Mouse (Mus musculus) intestine, embryonic 15.5 days (tissue): ENCODE data around the gene Sh3pxd2a. TPM values are rescaled to one million over a fixed set of nuclear protein-coding genes. Genes with fewer than 3 reads are reported as not detected.

ENCODE experiments used
- ATAC-seq: fragments of 200-750 bp; cut with Nextera tagmentation; 2 replicates; pipeline ENCODE4 v1.8.0; 2017; ENCODE audit warnings: moderate TSS enrichment, moderate library complexity
- H3K27ac ChIP-seq: fragments of 300-500 bp; sonication (generic); 2 replicates; pipeline ENCODE4 v1.5.1; 2015; ENCODE audit warnings: mild to moderate bottlenecking, inconsistent platforms
- H3K27me3 ChIP-seq: fragments of 300-500 bp; sonication (generic); replicated peaks from 2 replicates; pipeline ENCODE4 v1.6.1; 2015; ENCODE audit warnings: inconsistent platforms
- H3K36me3 ChIP-seq: fragments of 300-500 bp; sonication (generic); 2 replicates; pipeline ENCODE4 v1.6.1; 2015; ENCODE audit warnings: inconsistent platforms
- H3K4me1 ChIP-seq: fragments of 300-500 bp; sonication (generic); replicated peaks from 2 replicates; pipeline ENCODE4 v1.6.1; 2015; ENCODE audit warnings: inconsistent platforms
- H3K4me2 ChIP-seq: fragments of 300-500 bp; sonication (generic); replicated peaks from 2 replicates; pipeline ENCODE4 v1.6.1; 2015; ENCODE audit warnings: mild to moderate bottlenecking, inconsistent platforms
- H3K4me3 ChIP-seq: fragments of 300-500 bp; sonication (generic); replicated peaks from 2 replicates; pipeline ENCODE4 v1.5.1; 2015; ENCODE audit warnings: inconsistent platforms
- H3K9ac ChIP-seq: fragments of 300-500 bp; sonication (generic); 2 replicates; pipeline ENCODE4 v1.6.1; 2015; ENCODE audit warnings: inconsistent platforms
- H3K9me3 ChIP-seq: fragments of 300-500 bp; sonication (generic); 2 replicates; pipeline ENCODE4 v1.6.1; 2016; ENCODE audit warnings: inconsistent platforms
- WGBS: fragments of 180-500 bp; shearing (Covaris S2); methylation state at CpG from one replicate; pipeline ENCODE4 v1.1.7; 2015; 5-methylcytosine and 5-hydroxymethylcytosine counted together
- polyA plus RNA-seq: library from polyadenylated mRNA; unstranded; fragments of >200 nt; fragmentation: Nextera tagmentation; extraction: Ambion mirVana; gene quantifications from 2 replicates; pipeline ENCODE4 v1.2.1, GENCODE M21; 2015

Sh3pxd2a gene
- polyA plus RNA-seq, 1 experiment from 2014 or later = 5.0 TPM

DNA sequence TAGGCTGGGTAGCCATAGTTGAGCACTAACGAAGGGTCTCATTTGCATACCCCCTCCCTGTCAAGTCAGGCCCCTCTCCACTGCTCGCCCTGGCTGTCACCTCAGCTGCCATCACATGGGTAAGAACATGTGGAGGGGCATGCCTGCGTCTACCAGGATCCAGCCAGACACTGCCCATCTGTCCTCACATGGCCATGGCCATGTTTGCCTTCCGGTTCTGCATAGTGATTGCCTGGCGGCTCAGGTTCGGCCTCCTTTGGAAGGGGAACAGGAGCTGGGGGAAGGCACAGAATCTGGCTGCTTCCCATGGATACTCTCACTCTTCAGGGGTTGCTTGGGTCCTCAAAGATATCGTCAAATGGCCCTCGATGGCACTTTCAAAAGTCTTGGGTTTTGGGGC is 233.5 kb downstream of the Sh3pxd2a start:
- H3K4me3 ChIP-seq = no peak overlapping the region
- WGBS = 90% methylated on average over 8 of the region's 8 CpGs

DNA sequence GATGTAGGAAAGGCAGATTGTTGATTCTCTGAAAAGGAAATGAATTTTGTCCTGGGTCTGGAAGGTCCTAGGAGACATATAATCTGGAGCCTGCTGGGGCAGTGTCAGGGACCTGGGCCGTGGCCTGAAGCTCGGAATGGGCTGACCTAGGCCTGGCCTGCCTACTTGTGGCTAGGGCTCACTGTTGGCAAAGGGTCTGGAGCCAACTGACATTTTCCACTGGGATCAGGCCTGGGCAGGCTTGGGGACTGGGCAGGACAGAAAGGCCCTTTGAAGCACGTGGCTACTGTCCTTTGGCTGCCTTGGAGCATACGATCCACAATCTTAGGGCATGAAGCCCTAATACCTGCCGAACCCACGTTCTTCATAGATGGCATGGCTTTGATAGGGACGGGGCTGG is 234.1 kb downstream of the Sh3pxd2a start:
- Histone ChIP-seq H3K4me2 (no peak overlapping the region), H3K4me1 (peaks cover 11% of the 10 kb centered on the region; the same call in 1 of the 2 replicates), H3K36me3 (no peaks in the 10 kb centered on the region), H3K4me3 (no peak overlapping the region), H3K27ac (no peak overlapping the region), H3K9ac (no peak overlapping the region), H3K27me3 (no peaks in the 10 kb centered on the region), H3K9me3 (no peaks in the 10 kb centered on the region)
- no peak for ATAC-seq
- 90% methylated on average over 7 of the region's 7 CpGs for WGBS

More for the DNA sequence above, 233.5 kb downstream of the Sh3pxd2a start:
- Histone ChIP-seq H3K36me3 (no peaks in the 10 kb centered on the region), H3K9ac (no peak overlapping the region), H3K4me2 (no peak overlapping the region), H3K27me3 (no peaks in the 10 kb centered on the region), H3K27ac (no peak overlapping the region), H3K4me1 (peaks cover 11% of the 10 kb centered on the region; the same call in 1 of the 2 replicates), H3K9me3 (no peaks in the 10 kb centered on the region)
- no peak for ATAC-seq

DNA sequence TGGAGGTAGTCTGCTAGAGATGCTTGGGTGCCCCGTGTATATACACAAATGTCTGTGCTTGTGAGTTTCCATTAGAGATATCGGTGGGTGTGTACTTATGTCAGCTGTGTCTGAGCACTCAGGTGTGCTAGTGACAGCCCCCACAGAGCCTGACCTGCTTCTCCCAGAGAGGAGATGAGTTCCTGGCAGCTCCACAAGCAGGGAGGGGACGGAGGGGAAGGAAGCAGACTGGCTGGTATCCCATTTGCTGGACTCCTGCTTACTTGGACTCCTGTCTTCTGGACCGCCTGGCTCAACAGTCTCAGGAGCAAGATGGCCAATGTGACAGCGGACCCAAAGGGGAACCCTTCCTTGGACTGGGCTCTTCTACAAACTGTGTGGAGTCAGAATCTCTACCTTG is 234.7 kb downstream of the Sh3pxd2a start:
- Histone ChIP-seq H3K4me3 (no peak overlapping the region), H3K36me3 (no peaks in the 10 kb centered on the region), H3K9me3 (no peaks in the 10 kb centered on the region), H3K4me1 (peaks cover 11% of the 10 kb centered on the region; the same call in 1 of the 2 replicates), H3K9ac (0 out of 2 replicates have a peak overlapping the region, but pooled peaks have one; percentile 36), H3K27me3 (no peaks in the 10 kb centered on the region), H3K27ac (peak overlapping the region; percentile 59; the same call in 1 of the 2 replicates), H3K4me2 (peak overlapping the region; percentile 69)
- ATAC-seq = no peak
- WGBS = 65% methylated on average over 5 of the region's 5 CpGs

DNA sequence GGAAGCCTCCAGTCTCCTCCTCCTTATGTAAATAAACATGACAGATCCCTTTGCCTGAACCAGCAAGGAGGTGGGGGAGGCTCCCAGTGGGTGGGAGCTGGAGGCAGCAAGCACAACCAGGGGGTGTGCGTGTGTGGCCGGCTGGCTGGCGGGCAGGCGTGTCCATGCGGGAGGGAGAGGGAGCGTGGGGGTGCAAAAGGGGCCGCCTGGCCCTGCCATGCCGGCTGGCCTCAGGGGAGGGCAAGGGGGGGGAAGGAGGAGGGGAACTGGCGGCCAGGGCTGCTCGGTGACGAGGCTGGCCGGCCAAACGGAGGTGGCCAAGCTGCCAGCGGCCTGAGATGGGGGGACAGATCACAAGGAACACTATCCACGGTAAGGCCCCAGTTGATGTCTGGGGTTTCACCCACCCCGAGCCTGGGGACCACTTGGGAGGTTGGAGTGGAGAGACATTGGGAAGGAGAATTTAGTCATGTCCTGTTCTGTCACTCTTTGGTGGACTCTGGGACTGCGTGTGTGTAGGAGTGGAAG is 235.4 kb downstream of the Sh3pxd2a start:
- WGBS = 5% methylated on average over 16 of the region's 17 CpGs
- ATAC-seq = peak; percentile 88

DNA sequence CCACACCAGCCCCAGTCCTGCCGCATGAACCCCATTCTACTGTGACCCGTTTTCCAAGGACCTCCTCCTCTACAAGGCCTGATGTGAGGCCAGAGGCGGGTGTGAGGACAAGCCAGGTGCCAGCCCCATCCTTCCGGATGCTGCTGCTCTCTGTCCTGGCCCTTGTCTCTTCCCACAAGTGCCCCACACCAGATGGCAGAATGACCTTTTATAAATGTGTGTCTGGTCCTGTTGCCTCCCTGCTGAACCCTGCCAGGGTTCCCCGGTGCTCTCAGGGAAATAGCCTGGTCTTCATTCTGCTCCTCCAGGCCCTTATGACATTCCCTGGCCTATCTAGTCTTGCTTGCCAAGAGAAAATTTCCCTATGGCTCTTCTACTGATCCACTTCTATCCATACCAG is 238.4 kb downstream of the Sh3pxd2a start:
- WGBS = 85% methylated on average over 5 of the region's 5 CpGs
- no peak for ATAC-seq

More for the DNA sequence above, 235.4 kb downstream of the Sh3pxd2a start:
- peaks cover 11% of the 10 kb centered on the region; the same call in 1 of the 2 replicates for H3K4me1 ChIP-seq
- peak overlapping the region; percentile 37 for H3K4me3 ChIP-seq
- peak overlapping the region; percentile 59; the same call in 1 of the 2 replicates for H3K27ac ChIP-seq
- no peaks in the 10 kb centered on the region for H3K27me3 ChIP-seq
- H3K4me2 ChIP-seq = peak overlapping the region; percentile 69
- H3K9ac ChIP-seq = peak overlapping the region; percentile 36
- H3K36me3 ChIP-seq = no peaks in the 10 kb centered on the region
- H3K9me3 ChIP-seq = no peaks in the 10 kb centered on the region

DNA sequence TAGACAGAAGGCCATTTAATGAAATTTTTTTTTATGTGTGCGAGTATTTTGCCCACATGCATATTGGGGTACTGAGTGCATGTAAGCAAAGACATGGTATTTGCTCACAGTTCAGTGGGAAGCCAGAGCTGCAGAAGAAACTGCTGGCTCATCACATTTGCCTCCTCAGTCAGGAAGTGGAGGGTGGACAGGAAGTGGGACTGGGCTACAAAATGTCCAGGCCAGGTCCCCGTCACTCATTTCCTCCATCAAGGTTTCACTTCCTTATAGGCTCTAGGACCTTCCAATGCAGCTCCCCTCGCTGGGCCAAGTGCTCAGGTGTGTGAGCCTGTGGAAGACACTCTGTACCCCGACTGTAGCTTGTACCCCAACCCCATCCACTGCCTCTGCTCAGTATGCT is 239.5 kb downstream of the Sh3pxd2a start:
- H3K4me3 ChIP-seq = no peak overlapping the region
- no peak overlapping the region for H3K27ac ChIP-seq
- ATAC-seq = no peak
- peaks cover 14% of the 10 kb centered on the region for H3K4me1 ChIP-seq
- no peaks in the 10 kb centered on the region for H3K27me3 ChIP-seq
- no peak overlapping the region for H3K4me2 ChIP-seq
- no peaks in the 10 kb centered on the region for H3K9me3 ChIP-seq
- H3K9ac ChIP-seq = no peak overlapping the region
- 76% methylated on average over 4 of the region's 4 CpGs for WGBS
- H3K36me3 ChIP-seq = no peaks in the 10 kb centered on the region

More for the DNA sequence above, 238.4 kb downstream of the Sh3pxd2a start:
- Histone ChIP-seq H3K27ac (no peak overlapping the region), H3K4me3 (no peak overlapping the region), H3K36me3 (no peaks in the 10 kb centered on the region), H3K4me2 (no peak overlapping the region), H3K9ac (no peak overlapping the region), H3K4me1 (peaks cover 13% of the 10 kb centered on the region), H3K27me3 (no peaks in the 10 kb centered on the region), H3K9me3 (no peaks in the 10 kb centered on the region)

DNA sequence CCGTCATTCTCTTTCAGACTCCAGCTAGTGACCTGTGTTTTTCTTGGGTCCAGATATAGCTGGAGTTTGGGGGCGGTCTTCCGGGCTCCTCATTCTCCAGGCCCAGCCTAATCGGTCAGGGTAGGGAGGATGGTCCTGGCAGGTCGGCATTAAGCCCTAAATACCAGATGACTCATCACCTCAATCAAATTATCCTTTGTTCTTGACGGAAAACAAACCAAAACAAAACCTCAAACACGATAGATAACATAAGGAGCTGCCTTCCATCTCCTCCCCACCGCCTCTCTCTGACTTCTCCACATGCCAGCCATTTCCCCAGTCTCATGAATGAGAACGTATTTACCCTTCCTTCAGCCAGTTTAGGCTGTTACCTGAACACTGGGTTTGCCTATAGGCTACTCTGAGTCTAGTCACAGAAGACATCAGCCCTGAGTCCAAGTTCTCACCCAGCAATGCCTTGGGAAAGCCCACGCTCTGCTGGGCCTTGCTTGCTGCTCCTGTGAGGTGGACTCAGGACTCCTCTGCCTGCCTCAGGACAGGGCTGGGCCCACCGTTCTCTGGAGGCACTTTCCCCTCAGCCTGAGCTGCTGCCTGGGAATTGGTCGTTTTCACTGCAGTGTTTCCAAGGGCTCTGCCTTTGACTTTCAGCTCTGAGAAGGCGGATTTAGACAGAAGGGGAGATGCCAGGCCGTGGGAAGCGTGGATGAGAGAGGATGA is 241.2 kb downstream of the Sh3pxd2a start:
- ATAC-seq = 0 out of 2 replicates have a peak, but pooled peaks have one; percentile 19
- Histone ChIP-seq H3K9ac (no peak overlapping the region), H3K4me1 (peaks cover 6% of the 10 kb centered on the region), H3K9me3 (no peaks in the 10 kb centered on the region), H3K27ac (no peak overlapping the region), H3K36me3 (no peaks in the 10 kb centered on the region), H3K27me3 (no peaks in the 10 kb centered on the region), H3K4me3 (no peak overlapping the region), H3K4me2 (no peak overlapping the region)
- 50% methylated on average over 15 of the region's 15 CpGs for WGBS

DNA sequence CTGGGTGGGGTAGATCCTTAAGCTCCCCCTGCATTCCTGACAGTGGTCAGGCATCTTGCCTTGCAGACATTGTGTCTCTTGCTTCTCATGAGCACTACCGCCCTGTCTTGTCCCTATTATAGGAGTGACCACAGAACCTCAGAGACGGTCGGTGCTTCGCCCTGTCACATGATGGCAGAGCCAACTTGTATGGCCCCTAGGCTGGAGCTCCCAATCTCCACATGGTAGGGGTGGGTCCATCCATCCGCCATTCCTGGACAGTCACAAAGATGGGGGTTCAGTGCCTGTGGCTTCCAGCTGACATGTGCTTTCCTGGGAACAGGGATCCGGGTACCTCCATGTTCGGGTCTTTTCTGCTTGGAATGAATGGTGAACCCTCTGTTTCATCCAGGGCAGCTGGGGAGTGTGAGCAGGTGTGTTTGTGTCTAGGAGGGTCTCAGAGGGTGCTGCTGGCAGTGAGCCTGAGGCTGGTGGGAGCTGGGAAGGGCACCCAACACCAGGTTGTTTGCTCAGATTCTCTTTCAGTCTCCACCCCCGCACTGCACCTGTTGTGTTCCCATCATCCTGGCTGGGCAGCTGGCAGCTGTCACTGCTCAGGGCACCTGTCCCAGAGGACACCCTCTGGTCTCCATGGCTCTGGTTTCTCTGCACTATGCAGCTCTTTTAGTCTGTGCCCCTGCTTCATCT is 241.9 kb downstream of the Sh3pxd2a start:
- H3K27me3 ChIP-seq = no peaks in the 10 kb centered on the region
- peaks cover 6% of the 10 kb centered on the region for H3K4me1 ChIP-seq
- H3K36me3 ChIP-seq = no peaks in the 10 kb centered on the region
- 83% methylated on average over 8 of the region's 8 CpGs for WGBS
- no peak overlapping the region for H3K4me2 ChIP-seq
- H3K9ac ChIP-seq = no peak overlapping the region
- no peak overlapping the region for H3K4me3 ChIP-seq
- no peaks in the 10 kb centered on the region for H3K9me3 ChIP-seq
- ATAC-seq = peak; percentile 51
- H3K27ac ChIP-seq = no peak overlapping the region

DNA sequence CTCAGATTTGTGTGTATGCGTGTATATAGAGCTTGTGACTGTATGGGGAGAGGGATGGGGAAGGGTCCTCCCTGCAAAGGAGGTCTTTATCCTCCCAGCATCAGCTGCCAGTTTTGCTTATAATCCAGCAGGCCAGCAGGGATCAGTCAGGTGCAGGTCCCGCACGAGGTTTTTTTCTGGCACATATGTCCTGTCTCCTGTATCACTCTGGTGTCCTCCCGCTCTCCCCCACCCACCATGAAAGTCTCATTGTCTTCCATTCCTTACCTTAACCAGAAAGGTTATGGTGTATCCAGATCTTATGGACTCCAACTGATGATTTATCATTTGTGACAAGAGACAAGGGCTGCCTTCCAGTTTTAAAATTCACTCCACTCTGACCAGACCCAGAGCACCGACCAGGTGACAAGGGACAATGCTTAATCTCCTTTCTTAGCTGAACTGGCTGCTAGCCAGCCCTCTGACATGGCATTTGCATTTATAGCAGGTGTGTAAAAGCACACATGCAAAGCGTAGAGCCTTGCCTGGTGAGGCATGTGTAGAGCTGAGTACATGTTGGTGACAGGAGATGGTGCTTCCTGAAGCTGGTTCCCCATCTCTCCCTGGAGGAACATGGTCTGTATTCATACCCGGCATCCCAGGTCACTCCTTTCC is 242.6 kb downstream of the Sh3pxd2a start:
- 70% methylated on average over 7 of the region's 7 CpGs for WGBS
- no peak for ATAC-seq
- H3K4me1 ChIP-seq = peaks cover 8% of the 10 kb centered on the region
- H3K9me3 ChIP-seq = no peaks in the 10 kb centered on the region
- no peak overlapping the region for H3K4me2 ChIP-seq
- no peak overlapping the region for H3K4me3 ChIP-seq
- H3K27me3 ChIP-seq = no peaks in the 10 kb centered on the region
- no peak overlapping the region for H3K27ac ChIP-seq
- no peak overlapping the region for H3K9ac ChIP-seq
- H3K36me3 ChIP-seq = no peaks in the 10 kb centered on the region

DNA sequence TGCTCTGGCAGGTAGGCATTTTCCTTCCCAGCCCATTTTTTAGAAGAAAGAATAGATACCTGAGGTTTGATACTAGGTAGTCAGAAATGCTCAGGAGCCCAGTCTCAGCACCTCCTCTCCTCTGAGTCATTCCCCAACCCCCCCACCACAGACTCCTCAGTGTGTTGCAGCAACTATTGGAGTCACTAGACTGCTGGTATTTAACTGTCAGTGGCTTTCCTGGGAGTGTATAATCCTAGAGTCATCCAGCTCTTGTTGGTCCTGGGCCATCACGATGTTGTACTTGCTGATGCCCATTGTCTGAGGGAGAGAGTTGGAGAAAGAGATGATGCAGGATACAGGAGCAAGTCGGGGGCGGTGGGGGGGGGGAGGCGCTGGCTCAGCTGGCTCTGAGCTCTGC is 243.2 kb downstream of the Sh3pxd2a start:
- H3K4me1 ChIP-seq = peaks cover 9% of the 10 kb centered on the region
- no peaks in the 10 kb centered on the region for H3K36me3 ChIP-seq
- H3K4me3 ChIP-seq = no peak overlapping the region
- no peak overlapping the region for H3K27ac ChIP-seq
- H3K9me3 ChIP-seq = no peaks in the 10 kb centered on the region
- H3K4me2 ChIP-seq = no peak overlapping the region
- no peak for ATAC-seq
- H3K27me3 ChIP-seq = no peaks in the 10 kb centered on the region
- H3K9ac ChIP-seq = no peak overlapping the region
- WGBS = 85% methylated on average over 4 of the region's 4 CpGs

DNA sequence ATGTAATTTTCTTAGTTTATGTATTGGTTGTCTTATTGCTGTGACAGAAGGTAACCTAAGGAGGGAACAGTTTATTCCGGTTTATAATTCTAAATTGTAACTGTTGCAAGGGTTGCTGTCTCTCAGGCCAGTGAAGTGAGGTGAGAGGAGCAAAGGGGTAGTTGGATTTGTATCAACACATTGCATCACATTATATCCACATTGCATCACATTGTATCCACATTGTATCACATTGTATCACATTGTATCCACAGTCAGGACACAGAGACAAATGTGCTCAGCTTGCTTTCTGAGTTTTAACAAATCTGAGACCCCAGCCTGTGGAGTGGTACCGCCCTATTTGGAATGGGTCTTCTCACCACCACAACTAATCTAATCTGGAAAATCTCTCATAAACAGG is 244.0 kb downstream of the Sh3pxd2a start:
- WGBS = 86% methylated on average over 2 of the region's 2 CpGs
- Histone ChIP-seq H3K36me3 (no peaks in the 10 kb centered on the region), H3K27me3 (no peaks in the 10 kb centered on the region), H3K9ac (no peak overlapping the region), H3K9me3 (no peaks in the 10 kb centered on the region), H3K4me2 (no peak overlapping the region), H3K27ac (no peak overlapping the region), H3K4me3 (no peak overlapping the region), H3K4me1 (peaks cover 9% of the 10 kb centered on the region)
- no peak for ATAC-seq

DNA sequence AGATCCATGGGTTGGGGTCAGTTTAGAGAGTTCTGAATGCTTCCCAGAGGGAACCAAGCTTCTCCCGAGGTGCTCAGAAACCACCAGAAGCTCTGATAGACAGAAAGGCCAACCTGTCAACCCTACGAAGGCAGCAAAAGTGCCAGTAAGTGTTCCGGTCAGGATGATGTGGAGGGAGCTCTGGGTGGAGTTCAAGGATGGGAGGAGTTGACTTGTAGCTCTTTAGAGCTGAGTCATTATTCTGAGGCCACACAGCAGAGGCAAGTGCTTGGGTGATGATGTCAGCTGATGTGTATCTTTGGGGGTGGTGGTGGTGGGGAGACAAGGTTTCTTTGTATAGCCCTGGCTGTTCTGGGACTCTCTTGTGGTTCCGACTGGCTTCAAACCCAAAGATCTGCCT is 244.6 kb downstream of the Sh3pxd2a start:
- no peak overlapping the region for H3K4me2 ChIP-seq
- no peak for ATAC-seq
- no peak overlapping the region for H3K9ac ChIP-seq
- no peak overlapping the region for H3K4me3 ChIP-seq
- 63% methylated on average over 4 of the region's 4 CpGs for WGBS
- H3K9me3 ChIP-seq = no peaks in the 10 kb centered on the region
- H3K36me3 ChIP-seq = no peaks in the 10 kb centered on the region
- H3K27ac ChIP-seq = no peak overlapping the region
- H3K27me3 ChIP-seq = no peaks in the 10 kb centered on the region
- peaks cover 9% of the 10 kb centered on the region for H3K4me1 ChIP-seq
